Mouse (Mus musculus): ENCODE data around the gene Braf. TPM values are rescaled to one million over a fixed set of nuclear protein-coding genes. Genes with fewer than 3 reads are reported as not detected.

The Braf gene
- total RNA-seq, 1 experiment, result 51.5 TPM

- DNase-seq (ENCODE audit: low read depth, low spot score), result no peak
- H3K9me3 ChIP-seq (ENCODE audit: control insufficient read depth, insufficient read depth, low read depth, low read length), result no peaks in the 10 kb centered on the region
- no peak for TF ChIP-seq ZC3H11A (IDR thresholded peaks at IDR 0.05; ENCODE audit: borderline replicate concordance, low read depth, low read length)
- no peak for TF ChIP-seq CHD2 (IDR thresholded peaks at IDR 0.05; ENCODE audit: low read depth, low read length)
- no peak for TF ChIP-seq ZNF384 (IDR thresholded peaks at IDR 0.05; ENCODE audit: low read depth, low read length)
- no peak for TF ChIP-seq HCFC1 (IDR thresholded peaks at IDR 0.05; ENCODE audit: borderline replicate concordance, insufficient read depth, low read length)
- no peak for TF ChIP-seq MAFK (IDR thresholded peaks at IDR 0.05; ENCODE audit: insufficient read depth, low read depth, low read length)
- H3K4me3 ChIP-seq (ENCODE audit: insufficient read depth in 1 of 2, low read depth in 1 of 2, low read length in 2 of 2, poor library complexity in 1 of 2, severe bottlenecking in 1 of 2), result no peak overlapping the region
- no peak overlapping the region for H3K9ac ChIP-seq (ENCODE audit: insufficient read depth, low read depth, low read length, poor library complexity, severe bottlenecking)
- H3K27ac ChIP-seq (ENCODE audit: insufficient read depth, low read depth, low read length, poor library complexity, severe bottlenecking), result no peak overlapping the region
- in situ Hi-C loops (cut with MboI; ENCODE audit: low sequenced_read_pairs in 2 of 2, unreplicated experiment in 2 of 2), result no loop called here
- H3K36me3 ChIP-seq (ENCODE audit: control insufficient read depth, insufficient read depth, low read length, poor library complexity, severe bottlenecking), result peaks cover 9% of the 10 kb centered on the region
- no peaks in the 10 kb centered on the region for H3K4me1 ChIP-seq (ENCODE audit: control insufficient read depth in 2 of 2, insufficient read depth in 2 of 2, low read length in 2 of 2, poor library complexity in 1 of 2)
These were observed 117.9 kb downstream of the Braf start for GRCm38 (mm10) chr6:39607365-39607764.

DNA sequence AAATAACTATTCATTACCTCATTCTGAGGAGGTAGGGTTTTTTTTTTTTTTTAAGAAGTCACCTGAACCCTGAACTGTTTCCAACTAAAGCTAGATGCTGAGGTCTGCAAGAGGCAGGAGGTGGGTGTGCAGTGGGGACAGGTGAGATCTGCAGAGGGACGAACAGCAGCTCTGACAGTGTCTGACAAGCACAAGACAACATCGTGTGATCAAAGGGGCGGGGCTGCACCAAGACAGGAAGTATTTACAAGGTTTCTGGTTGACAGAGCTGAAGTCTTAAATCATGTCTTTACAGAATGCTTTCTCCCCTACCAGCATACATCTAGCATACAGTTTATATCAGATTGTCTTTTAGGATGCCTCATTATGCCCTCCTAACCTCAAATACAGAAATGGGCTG is 118.4 kb downstream of the Braf start:
- DNase-seq (ENCODE audit: low read depth, low spot score), result no peak
- no peak overlapping the region for H3K9ac ChIP-seq (ENCODE audit: insufficient read depth, low read depth, low read length, poor library complexity, severe bottlenecking)
- TF ChIP-seq CHD2 (IDR thresholded peaks at IDR 0.05; ENCODE audit: low read depth, low read length) (no peak), HCFC1 (IDR thresholded peaks at IDR 0.05; ENCODE audit: borderline replicate concordance, insufficient read depth, low read length) (no peak), ZC3H11A (IDR thresholded peaks at IDR 0.05; ENCODE audit: borderline replicate concordance, low read depth, low read length) (no peak), ZNF384 (IDR thresholded peaks at IDR 0.05; ENCODE audit: low read depth, low read length) (no peak), MAFK (IDR thresholded peaks at IDR 0.05; ENCODE audit: insufficient read depth, low read depth, low read length) (no peak)
- no peaks in the 10 kb centered on the region for H3K9me3 ChIP-seq (ENCODE audit: control insufficient read depth, insufficient read depth, low read depth, low read length)
- H3K4me1 ChIP-seq (ENCODE audit: control insufficient read depth in 2 of 2, insufficient read depth in 2 of 2, low read length in 2 of 2, poor library complexity in 1 of 2), result no peaks in the 10 kb centered on the region
- H3K27ac ChIP-seq (ENCODE audit: insufficient read depth, low read depth, low read length, poor library complexity, severe bottlenecking), result no peak overlapping the region
- H3K36me3 ChIP-seq (ENCODE audit: control insufficient read depth, insufficient read depth, low read length, poor library complexity, severe bottlenecking), result peaks cover 11% of the 10 kb centered on the region
- in situ Hi-C loops (cut with MboI; ENCODE audit: low sequenced_read_pairs in 2 of 2, unreplicated experiment in 2 of 2), result no loop called here
- H3K4me3 ChIP-seq (ENCODE audit: insufficient read depth in 1 of 2, low read depth in 1 of 2, low read length in 2 of 2, poor library complexity in 1 of 2, severe bottlenecking in 1 of 2), result no peak overlapping the region

- Histone ChIP-seq H3K36me3 (ENCODE audit: control insufficient read depth, insufficient read depth, low read length, poor library complexity, severe bottlenecking) (peaks cover 12% of the 10 kb centered on the region), H3K9me3 (ENCODE audit: control insufficient read depth, insufficient read depth, low read depth, low read length) (no peaks in the 10 kb centered on the region), H3K27ac (ENCODE audit: insufficient read depth, low read depth, low read length, poor library complexity, severe bottlenecking) (no peak overlapping the region), H3K4me1 (ENCODE audit: control insufficient read depth in 2 of 2, insufficient read depth in 2 of 2, low read length in 2 of 2, poor library complexity in 1 of 2) (no peaks in the 10 kb centered on the region), H3K9ac (ENCODE audit: insufficient read depth, low read depth, low read length, poor library complexity, severe bottlenecking) (no peak overlapping the region), H3K4me3 (ENCODE audit: insufficient read depth in 1 of 2, low read depth in 1 of 2, low read length in 2 of 2, poor library complexity in 1 of 2, severe bottlenecking in 1 of 2) (no peak overlapping the region)
- no peak for TF ChIP-seq MAFK (IDR thresholded peaks at IDR 0.05; ENCODE audit: insufficient read depth, low read depth, low read length)
- no peak for TF ChIP-seq ZC3H11A (IDR thresholded peaks at IDR 0.05; ENCODE audit: borderline replicate concordance, low read depth, low read length)
- no peak for TF ChIP-seq ZNF384 (IDR thresholded peaks at IDR 0.05; ENCODE audit: low read depth, low read length)
- no peak for TF ChIP-seq HCFC1 (IDR thresholded peaks at IDR 0.05; ENCODE audit: borderline replicate concordance, insufficient read depth, low read length)
- TF ChIP-seq CHD2 (IDR thresholded peaks at IDR 0.05; ENCODE audit: low read depth, low read length), result no peak
- in situ Hi-C loops (cut with MboI; ENCODE audit: low sequenced_read_pairs in 2 of 2, unreplicated experiment in 2 of 2), result no loop called here
- no peak for DNase-seq (ENCODE audit: low read depth, low spot score)
These were observed 119.2 kb downstream of the Braf start for GRCm38 (mm10) chr6:39606056-39606455.

DNA sequence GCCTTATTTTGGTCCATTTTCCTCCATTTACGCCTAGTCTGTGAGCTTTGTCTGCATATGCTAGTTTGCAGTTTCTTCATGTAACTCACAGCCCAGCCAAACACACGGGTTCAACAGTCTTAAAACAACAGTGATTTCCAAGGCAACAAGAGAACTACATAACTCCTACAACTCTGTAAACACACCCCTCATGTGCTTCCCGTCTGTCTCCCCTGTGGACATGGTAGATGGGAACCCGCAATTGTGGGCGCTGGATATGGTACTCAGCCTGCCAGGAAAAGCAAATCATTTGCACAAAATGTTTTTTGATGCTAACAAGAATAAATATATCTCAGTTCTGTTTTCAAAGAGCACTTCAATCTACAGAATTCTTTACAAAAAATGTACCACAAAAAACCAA is 120.7 kb downstream of the Braf start:
- no peak for DNase-seq (ENCODE audit: low read depth, low spot score)
- Histone ChIP-seq H3K27ac (ENCODE audit: insufficient read depth, low read depth, low read length, poor library complexity, severe bottlenecking) (no peak overlapping the region), H3K4me3 (ENCODE audit: insufficient read depth in 1 of 2, low read depth in 1 of 2, low read length in 2 of 2, poor library complexity in 1 of 2, severe bottlenecking in 1 of 2) (no peak overlapping the region), H3K9me3 (ENCODE audit: control insufficient read depth, insufficient read depth, low read depth, low read length) (no peaks in the 10 kb centered on the region), H3K4me1 (ENCODE audit: control insufficient read depth in 2 of 2, insufficient read depth in 2 of 2, low read length in 2 of 2, poor library complexity in 1 of 2) (no peaks in the 10 kb centered on the region), H3K9ac (ENCODE audit: insufficient read depth, low read depth, low read length, poor library complexity, severe bottlenecking) (no peak overlapping the region), H3K36me3 (ENCODE audit: control insufficient read depth, insufficient read depth, low read length, poor library complexity, severe bottlenecking) (peaks cover 11% of the 10 kb centered on the region)
- in situ Hi-C loops (cut with MboI; ENCODE audit: low sequenced_read_pairs in 2 of 2, unreplicated experiment in 2 of 2), result no loop called here
- TF ChIP-seq HCFC1 (IDR thresholded peaks at IDR 0.05; ENCODE audit: borderline replicate concordance, insufficient read depth, low read length), result no peak
- no peak for TF ChIP-seq MAFK (IDR thresholded peaks at IDR 0.05; ENCODE audit: insufficient read depth, low read depth, low read length)
- TF ChIP-seq CHD2 (IDR thresholded peaks at IDR 0.05; ENCODE audit: low read depth, low read length), result no peak
- TF ChIP-seq ZNF384 (IDR thresholded peaks at IDR 0.05; ENCODE audit: low read depth, low read length), result no peak
- no peak for TF ChIP-seq ZC3H11A (IDR thresholded peaks at IDR 0.05; ENCODE audit: borderline replicate concordance, low read depth, low read length)

GRCm38 (mm10) chr6:39601828-39602227 is 123.4 kb downstream of the Braf start:
- in situ Hi-C loops (cut with MboI; ENCODE audit: low sequenced_read_pairs in 2 of 2, unreplicated experiment in 2 of 2), result no loop called here
- Histone ChIP-seq H3K4me1 (ENCODE audit: control insufficient read depth in 2 of 2, insufficient read depth in 2 of 2, low read length in 2 of 2, poor library complexity in 1 of 2) (no peaks in the 10 kb centered on the region), H3K9me3 (ENCODE audit: control insufficient read depth, insufficient read depth, low read depth, low read length) (no peaks in the 10 kb centered on the region), H3K36me3 (ENCODE audit: control insufficient read depth, insufficient read depth, low read length, poor library complexity, severe bottlenecking) (peaks cover 22% of the 10 kb centered on the region), H3K4me3 (ENCODE audit: insufficient read depth in 1 of 2, low read depth in 1 of 2, low read length in 2 of 2, poor library complexity in 1 of 2, severe bottlenecking in 1 of 2) (no peak overlapping the region), H3K9ac (ENCODE audit: insufficient read depth, low read depth, low read length, poor library complexity, severe bottlenecking) (no peak overlapping the region), H3K27ac (ENCODE audit: insufficient read depth, low read depth, low read length, poor library complexity, severe bottlenecking) (no peak overlapping the region)
- TF ChIP-seq ZNF384 (IDR thresholded peaks at IDR 0.05; ENCODE audit: low read depth, low read length) (no peak), CHD2 (IDR thresholded peaks at IDR 0.05; ENCODE audit: low read depth, low read length) (no peak), HCFC1 (IDR thresholded peaks at IDR 0.05; ENCODE audit: borderline replicate concordance, insufficient read depth, low read length) (no peak), ZC3H11A (IDR thresholded peaks at IDR 0.05; ENCODE audit: borderline replicate concordance, low read depth, low read length) (no peak), MAFK (IDR thresholded peaks at IDR 0.05; ENCODE audit: insufficient read depth, low read depth, low read length) (no peak)
- no peak for DNase-seq (ENCODE audit: low read depth, low spot score)

Data from ES-E14 (cell line).